Mouse (Mus musculus) erythroblast, embryonic 14.5 days (primary cell): ENCODE data around the gene Fam78a. TPM values are rescaled to one million over a fixed set of nuclear protein-coding genes. Genes with fewer than 3 reads are reported as not detected.

Experiments used
- H3K27me3 ChIP-seq: 2 replicates; pipeline ENCODE4 v1.6.1; 2012; ENCODE audit warnings: inconsistent platforms; ENCODE audit not compliant: control insufficient read depth
- H3K36me3 ChIP-seq: 2 replicates; pipeline ENCODE4 v1.6.1; 2012; ENCODE audit warnings: mild to moderate bottlenecking, inconsistent platforms; ENCODE audit not compliant: control insufficient read depth
- H3K4me1 ChIP-seq: 2 replicates; pipeline ENCODE4 v1.6.1; 2012; ENCODE audit warnings: inconsistent platforms; ENCODE audit not compliant: control insufficient read depth
- H3K4me3 ChIP-seq: replicated peaks from 2 replicates; pipeline ENCODE3; 2012; ENCODE audit warnings: moderate library complexity, mild to moderate bottlenecking, inconsistent platforms
- H3K9me3 ChIP-seq: 2 replicates; pipeline ENCODE4 v1.6.1; 2012; ENCODE audit warnings: low read length, inconsistent platforms, mixed read lengths; ENCODE audit not compliant: control insufficient read depth
- GATA1 ChIP-seq: IDR thresholded peaks from 2 replicates; pipeline ENCODE4 v1.6.1; 2012; ENCODE audit warnings: low read length, inconsistent platforms, mixed read lengths
- TAL1 ChIP-seq: IDR thresholded peaks from 3 replicates; pipeline ENCODE4 v1.6.1; 2012; ENCODE audit warnings: low read length, inconsistent platforms, mixed read lengths
- polyA plus RNA-seq: library from polyadenylated mRNA; stranded (reverse); fragments of >175 nt; gene quantifications from 2 replicates; pipeline ENCODE4 v1.2.3, GENCODE M21; 2012

The Fam78a gene
- polyA plus RNA-seq, 1 experiment, result 12.5 TPM

DNA sequence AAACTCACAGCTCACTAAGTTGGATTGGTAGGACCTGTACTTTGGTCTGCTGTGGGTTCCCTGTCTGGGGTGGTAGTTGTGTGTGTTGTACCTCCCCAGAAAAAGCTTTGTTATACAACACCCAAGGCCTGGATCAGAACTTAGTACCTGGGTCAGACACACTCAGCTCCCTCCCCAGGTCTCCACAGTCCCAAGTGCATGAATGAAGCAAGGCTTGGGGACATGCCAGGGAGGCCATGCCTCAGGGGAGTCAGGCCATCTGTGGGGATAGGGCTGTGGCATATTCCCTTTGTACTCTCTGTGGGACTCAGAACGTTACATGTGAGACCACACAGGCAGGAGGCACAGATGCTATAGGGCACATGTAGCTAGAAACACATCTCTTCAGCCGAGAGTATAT is 5.5 kb upstream of the Fam78a start:
- peaks cover 67% of the 10 kb centered on the region for H3K4me1 ChIP-seq
- peaks cover 5% of the 10 kb centered on the region for H3K36me3 ChIP-seq
- H3K9me3 ChIP-seq, result no peaks in the 10 kb centered on the region
- TF ChIP-seq GATA1, result no peak
- no peak for TF ChIP-seq TAL1
- peaks cover 41% of the 10 kb centered on the region for H3K27me3 ChIP-seq
- no peak overlapping the region for H3K4me3 ChIP-seq

DNA sequence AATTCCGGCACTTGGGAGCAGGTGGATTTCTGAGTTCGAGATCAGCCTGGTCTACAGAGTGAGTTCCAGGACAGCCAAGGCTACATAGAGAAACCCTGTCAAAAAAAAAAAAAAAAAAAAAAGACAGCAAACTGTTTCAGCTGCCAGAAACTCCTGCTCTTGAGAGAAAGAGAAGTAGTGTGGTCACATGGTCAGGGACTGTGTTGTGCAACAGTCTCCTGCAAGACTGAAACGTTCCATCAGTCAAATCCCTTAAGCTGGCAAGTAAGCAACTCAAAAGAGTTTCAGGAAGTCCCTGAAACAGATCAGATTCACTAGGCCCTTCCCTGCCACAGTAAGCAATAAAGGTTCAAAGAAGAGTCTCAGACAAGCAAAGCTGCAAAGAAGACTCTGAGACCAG is 4.9 kb upstream of the Fam78a start:
- Histone ChIP-seq H3K36me3 (peaks cover 5% of the 10 kb centered on the region), H3K27me3 (peaks cover 41% of the 10 kb centered on the region), H3K9me3 (no peaks in the 10 kb centered on the region), H3K4me3 (no peak overlapping the region), H3K4me1 (peaks cover 68% of the 10 kb centered on the region)
- TF ChIP-seq GATA1, result no peak
- no peak for TF ChIP-seq TAL1

DNA sequence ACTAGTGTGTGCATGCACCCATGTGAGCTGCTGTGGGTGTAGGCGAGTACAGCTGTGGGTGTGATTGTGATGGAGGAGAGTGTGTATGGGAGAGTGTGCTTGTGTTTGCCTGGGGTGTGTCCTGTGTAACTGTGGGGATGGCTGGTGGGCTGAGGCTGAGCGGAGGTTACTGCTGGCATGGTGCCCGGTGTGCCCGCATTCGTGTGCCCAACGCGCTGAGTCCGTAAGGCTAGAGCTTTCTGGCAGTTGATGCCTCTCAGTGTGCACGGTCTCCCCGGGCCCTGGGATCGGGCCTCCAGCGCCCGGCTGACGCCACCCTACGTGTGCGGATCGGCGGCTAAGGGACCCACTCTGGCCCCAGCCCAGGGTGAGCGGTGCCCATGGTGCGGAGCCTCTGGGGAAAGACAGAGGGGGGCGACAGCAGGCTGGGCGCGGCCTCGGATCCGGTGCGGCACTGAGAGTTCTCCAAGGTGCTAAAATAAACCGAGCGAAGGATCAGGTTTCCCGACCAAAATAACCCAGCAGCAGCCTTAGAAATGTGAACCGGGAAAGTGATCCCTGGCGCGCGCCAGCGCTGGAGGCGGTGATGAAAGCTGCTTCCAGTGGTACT is 3.8 kb upstream of the Fam78a start:
- no peak overlapping the region for H3K4me3 ChIP-seq
- no peak for TF ChIP-seq GATA1
- TF ChIP-seq TAL1, result no peak
- H3K9me3 ChIP-seq, result no peaks in the 10 kb centered on the region
- H3K4me1 ChIP-seq, result peaks cover 65% of the 10 kb centered on the region
- peaks cover 41% of the 10 kb centered on the region for H3K27me3 ChIP-seq
- H3K36me3 ChIP-seq, result peaks cover 5% of the 10 kb centered on the region

DNA sequence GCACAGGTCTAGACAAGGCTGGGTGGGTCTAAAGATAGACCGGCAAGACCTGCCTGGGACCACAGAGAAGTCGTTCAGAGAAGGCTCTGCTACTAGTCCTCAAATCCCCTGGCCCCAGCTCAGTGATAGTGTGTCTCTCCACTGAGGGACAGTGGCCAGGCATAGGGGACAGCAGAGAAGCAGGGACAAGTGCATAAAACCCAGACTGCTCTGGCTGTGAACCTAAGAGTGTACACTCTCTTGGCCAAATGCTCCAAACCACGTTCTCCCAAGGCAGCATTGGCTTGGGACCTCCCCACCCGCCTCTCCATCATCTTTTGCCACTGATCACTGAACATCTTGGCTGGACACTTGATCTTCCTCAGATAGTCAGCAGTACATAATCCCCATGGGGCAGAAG is 2.9 kb upstream of the Fam78a start:
- Histone ChIP-seq H3K36me3 (peaks cover 10% of the 10 kb centered on the region), H3K4me1 (peaks cover 67% of the 10 kb centered on the region), H3K27me3 (peaks cover 46% of the 10 kb centered on the region), H3K9me3 (no peaks in the 10 kb centered on the region), H3K4me3 (no peak overlapping the region)
- TF ChIP-seq TAL1, result no peak
- no peak for TF ChIP-seq GATA1

DNA sequence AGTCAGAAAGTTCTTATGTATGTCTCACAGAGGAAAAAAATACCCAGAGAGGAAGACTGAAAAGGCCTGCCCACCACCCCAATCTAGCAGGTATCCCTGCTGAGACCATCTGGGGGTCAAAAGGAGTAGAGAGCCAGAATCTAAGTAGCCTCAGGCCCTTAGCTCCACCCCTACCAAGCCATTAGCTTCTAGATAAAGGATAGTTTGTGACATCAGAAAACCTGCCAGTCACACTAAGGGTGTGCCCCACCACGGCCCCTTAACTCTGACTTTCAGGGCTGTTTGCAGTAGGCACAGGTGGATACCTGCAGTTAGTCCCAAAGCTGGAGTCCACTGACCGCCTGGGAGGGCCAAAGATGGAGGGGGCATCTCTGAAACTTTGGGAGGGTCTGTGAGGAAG is 574 bp upstream of the Fam78a start:
- H3K4me3 ChIP-seq, result peak overlapping the region; percentile 88
- peaks cover 83% of the 10 kb centered on the region for H3K4me1 ChIP-seq
- no peaks in the 10 kb centered on the region for H3K9me3 ChIP-seq
- TF ChIP-seq TAL1 (peak; percentile 44; the same call in 1 of the 3 replicates), GATA1 (peak; percentile 73)
- peaks cover 34% of the 10 kb centered on the region for H3K36me3 ChIP-seq
- H3K27me3 ChIP-seq, result peaks cover 44% of the 10 kb centered on the region

DNA sequence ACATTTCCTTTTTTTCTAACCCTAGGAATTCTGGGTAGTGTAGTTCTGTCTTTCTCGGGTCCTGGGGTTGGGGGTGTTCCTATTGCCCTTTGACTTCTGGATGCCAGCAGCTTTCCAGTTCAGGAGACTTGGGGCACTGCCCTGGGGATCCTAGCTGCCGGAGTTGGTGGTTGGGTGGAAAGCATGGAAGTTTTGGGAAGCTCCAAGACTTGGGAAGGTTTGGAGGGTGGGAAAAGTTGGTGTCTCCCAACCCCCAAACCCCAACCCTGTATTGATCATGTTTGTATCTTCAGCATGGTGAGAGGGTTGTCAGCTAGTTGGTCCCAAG is 179 bp upstream of the Fam78a start:
- TF ChIP-seq GATA1 (no peak), TAL1 (no peak)
- peaks cover 86% of the 10 kb centered on the region for H3K4me1 ChIP-seq
- peaks cover 38% of the 10 kb centered on the region for H3K36me3 ChIP-seq
- H3K4me3 ChIP-seq, result peak overlapping the region; percentile 88
- peaks cover 40% of the 10 kb centered on the region for H3K27me3 ChIP-seq
- H3K9me3 ChIP-seq, result no peaks in the 10 kb centered on the region

DNA sequence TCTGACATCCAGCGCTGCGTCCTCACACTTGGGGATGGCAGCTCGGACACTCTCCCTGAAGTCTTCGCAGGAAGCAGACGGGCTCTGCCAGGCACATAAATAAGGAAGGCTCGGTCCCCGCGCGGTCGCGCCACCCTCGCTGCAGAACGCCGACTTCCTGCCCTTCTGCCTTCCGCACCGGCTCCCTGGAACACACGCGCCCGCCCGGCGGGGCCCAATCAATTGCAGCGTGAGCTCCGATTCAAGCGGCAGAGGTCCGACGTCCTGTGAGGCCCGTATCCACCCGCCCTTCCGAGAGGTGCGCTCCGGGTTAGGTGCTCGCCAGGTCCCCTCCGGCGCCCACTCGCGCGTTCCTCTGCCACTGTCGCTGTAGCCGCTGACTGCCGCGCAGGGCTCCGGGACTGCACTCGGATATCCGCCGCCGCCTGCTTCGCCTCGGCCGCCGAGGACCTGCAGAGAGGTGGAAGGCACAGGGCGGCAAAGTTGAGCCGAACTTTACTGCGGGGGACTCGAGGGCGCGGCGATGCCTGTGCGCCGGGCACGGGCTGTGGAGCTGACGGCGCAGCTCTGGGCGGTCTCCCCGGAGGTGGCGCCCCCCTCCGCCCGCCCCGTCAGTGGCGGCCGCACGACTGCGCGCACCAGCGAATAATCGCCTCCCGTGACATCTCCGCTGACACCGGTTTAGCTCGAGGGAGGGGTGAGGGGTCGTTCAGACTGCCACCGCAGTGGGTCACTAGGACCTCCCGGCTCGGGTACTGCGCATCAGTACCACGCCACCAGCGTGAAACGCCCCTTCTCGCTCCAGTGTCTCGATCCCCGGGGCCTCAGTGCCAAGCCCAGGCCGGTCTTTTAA is 1.3 kb downstream of the Fam78a start:
- Histone ChIP-seq H3K27me3 (peaks cover 27% of the 10 kb centered on the region), H3K36me3 (peaks cover 53% of the 10 kb centered on the region), H3K4me3 (peak overlapping the region; percentile 88), H3K4me1 (peaks cover 93% of the 10 kb centered on the region), H3K9me3 (no peaks in the 10 kb centered on the region)
- TF ChIP-seq TAL1, result no peak
- TF ChIP-seq GATA1, result no peak

DNA sequence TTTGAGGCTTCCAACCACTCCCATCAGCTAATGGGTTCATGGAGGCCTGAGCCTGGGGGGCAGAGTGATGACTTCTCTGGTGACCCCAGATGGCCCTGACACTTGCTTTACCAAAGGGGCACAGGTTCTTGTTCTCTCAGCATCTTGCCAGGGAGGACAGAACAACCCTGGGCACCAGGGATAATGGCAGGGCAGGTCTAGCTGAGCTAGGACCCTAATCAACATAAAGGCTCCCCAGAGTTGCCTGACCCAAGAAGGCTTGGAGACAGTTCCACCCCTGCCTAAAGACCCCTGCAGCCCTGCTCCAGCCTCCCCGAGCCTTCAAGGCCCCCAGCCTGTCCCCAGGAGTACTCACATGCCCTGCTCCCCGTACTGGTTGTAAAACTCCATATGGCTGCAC is 2.4 kb downstream of the Fam78a start:
- peaks cover 91% of the 10 kb centered on the region for H3K4me1 ChIP-seq
- H3K4me3 ChIP-seq, result peak overlapping the region; percentile 88
- peaks cover 63% of the 10 kb centered on the region for H3K36me3 ChIP-seq
- no peak for TF ChIP-seq GATA1
- TF ChIP-seq TAL1, result no peak
- H3K9me3 ChIP-seq, result no peaks in the 10 kb centered on the region
- H3K27me3 ChIP-seq, result peaks cover 15% of the 10 kb centered on the region

DNA sequence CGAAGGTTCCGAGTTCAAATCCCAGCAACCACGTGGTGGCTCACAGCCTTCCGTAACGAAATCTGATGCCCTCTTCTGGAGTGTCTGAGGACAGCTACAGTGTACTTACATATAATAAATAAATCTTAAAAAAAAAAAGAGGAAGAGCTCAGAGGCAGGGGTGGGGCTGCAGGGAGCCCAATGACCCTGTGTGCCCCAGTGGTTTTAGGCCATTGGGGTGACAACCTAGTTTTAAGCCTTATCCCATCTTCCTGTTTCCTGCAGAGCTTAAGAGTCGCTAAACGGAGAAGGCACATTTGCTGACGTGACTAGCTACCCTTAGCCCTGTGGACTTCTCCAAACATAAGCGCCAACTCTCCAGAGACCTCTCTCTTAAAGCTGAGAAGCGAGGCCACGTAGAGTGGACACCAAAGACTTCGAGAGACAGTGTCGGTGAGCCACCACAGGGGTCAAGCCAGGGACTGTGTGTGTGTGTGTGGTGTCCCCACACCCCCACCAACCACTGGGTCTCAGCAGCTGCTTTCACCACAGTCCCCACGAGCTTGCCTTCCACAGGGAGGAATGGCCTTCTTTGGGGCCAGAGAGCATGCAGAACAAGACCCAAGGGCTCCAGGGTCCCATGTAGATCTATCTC is 3.2 kb downstream of the Fam78a start:
- peaks cover 69% of the 10 kb centered on the region for H3K36me3 ChIP-seq
- peaks cover 8% of the 10 kb centered on the region; the same call in 1 of the 2 replicates for H3K27me3 ChIP-seq
- H3K9me3 ChIP-seq, result no peaks in the 10 kb centered on the region
- peaks cover 90% of the 10 kb centered on the region for H3K4me1 ChIP-seq
- H3K4me3 ChIP-seq, result peak overlapping the region; percentile 88
- TF ChIP-seq TAL1, result no peak
- no peak for TF ChIP-seq GATA1
